Mouse (Mus musculus) frontal cortex, postnatal 25 days (tissue): ENCODE results near the gene Slc4a8.
"Not testable (repeated sequence)": the region's sequence is repeated elsewhere in the genome, so short reads cannot be mapped to it uniquely, and the experiment has no call there.

Experiments
- DNase-seq, 2 experiments: peaks; one replicate each; pipeline ENCODE4 v3.0.0; 2022; ENCODE audit warnings: low spot score in 2 of 2

Gene Slc4a8

DNA sequence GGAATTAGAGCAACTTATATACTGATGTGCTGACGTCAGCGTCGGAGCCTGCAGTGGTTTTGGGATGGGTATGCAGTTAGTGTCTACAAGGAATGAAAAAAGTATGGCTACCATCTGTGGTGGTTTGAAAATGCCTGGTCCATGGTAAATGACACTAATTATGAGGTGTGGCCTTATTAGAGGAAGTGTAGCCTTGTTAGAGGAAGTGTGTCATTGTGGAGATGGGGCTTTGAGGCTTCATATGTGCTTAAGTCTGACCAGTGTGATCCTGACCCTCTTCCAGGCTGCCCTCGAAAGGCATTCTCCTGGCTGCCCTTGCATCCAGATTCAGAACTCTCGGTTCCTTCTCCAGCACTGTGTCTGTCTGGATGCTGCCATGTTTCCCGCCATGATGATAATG lies 18.3 kb upstream of the Slc4a8 start:
- no peak for DNase-seq

- DNase-seq = no peak
Observed at GRCm38 (mm10) chr15:100746478-100747120, 14.9 kb upstream of the Slc4a8 start.

- no peak for DNase-seq
Observed at GRCm38 (mm10) chr15:100747121-100747963, 14.2 kb upstream of the Slc4a8 start.

DNA sequence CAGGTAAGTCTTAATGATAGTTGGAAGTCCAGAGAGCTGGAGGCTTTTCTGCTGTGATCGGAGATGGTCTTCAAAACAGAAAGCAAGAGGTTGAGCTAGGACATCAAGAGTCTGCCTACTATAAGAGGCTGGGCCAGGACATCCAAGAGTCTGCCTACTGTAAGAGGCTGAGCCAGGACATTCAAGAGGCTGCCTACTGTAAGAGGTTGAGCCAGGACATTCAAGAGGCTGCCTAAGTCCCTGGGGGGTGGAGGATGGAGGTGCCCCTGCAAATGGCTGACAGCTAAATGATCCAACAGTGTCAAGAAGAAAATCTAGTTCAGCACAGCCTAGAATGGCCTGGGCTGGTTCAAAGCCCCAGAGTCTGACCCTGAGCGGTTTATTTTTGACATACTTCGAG lies 13.0 kb upstream of the Slc4a8 start:
- no peak for DNase-seq

GRCm38 (mm10) chr15:100749751-100750538 lies 11.6 kb upstream of the Slc4a8 start:
- DNase-seq = no peak

GRCm38 (mm10) chr15:100752439-100752838 lies 9.1 kb upstream of the Slc4a8 start:
- no peak for DNase-seq

GRCm38 (mm10) chr15:100753045-100753444 lies 8.5 kb upstream of the Slc4a8 start:
- DNase-seq = no peak

- DNase-seq = no peak
Observed at GRCm38 (mm10) chr15:100754041-100754440, 7.5 kb upstream of the Slc4a8 start.

- no peak for DNase-seq
Observed at GRCm38 (mm10) chr15:100754805-100755497, 6.6 kb upstream of the Slc4a8 start.

GRCm38 (mm10) chr15:100755498-100755859 lies 6.1 kb upstream of the Slc4a8 start:
- no peak for DNase-seq

- no peak for DNase-seq
Observed at GRCm38 (mm10) chr15:100755881-100756624, 5.5 kb upstream of the Slc4a8 start.

- DNase-seq = peak in 1 of 2 experiments; percentile 54
Observed at GRCm38 (mm10) chr15:100757527-100757978, 4.0 kb upstream of the Slc4a8 start.

DNA sequence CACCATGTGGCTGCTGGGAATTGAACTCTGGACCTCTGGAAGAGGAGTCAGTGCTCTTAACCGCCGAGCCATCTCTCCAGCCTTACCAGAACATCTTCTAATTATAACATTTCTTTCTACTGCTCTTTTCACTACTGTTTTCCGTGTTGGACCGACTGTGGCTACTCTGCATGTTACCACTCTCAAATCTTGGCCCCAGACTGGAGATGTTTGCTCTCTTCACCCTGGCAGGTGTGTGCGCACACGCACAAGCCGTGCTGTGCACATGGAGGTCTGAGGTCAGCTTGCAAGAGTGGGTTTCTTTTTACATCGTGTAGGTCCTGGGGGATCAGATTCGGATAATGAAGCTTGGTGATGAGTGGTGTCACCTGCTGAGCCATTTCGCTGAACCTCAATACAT lies 2.3 kb upstream of the Slc4a8 start:
- DNase-seq = no peak

DNA sequence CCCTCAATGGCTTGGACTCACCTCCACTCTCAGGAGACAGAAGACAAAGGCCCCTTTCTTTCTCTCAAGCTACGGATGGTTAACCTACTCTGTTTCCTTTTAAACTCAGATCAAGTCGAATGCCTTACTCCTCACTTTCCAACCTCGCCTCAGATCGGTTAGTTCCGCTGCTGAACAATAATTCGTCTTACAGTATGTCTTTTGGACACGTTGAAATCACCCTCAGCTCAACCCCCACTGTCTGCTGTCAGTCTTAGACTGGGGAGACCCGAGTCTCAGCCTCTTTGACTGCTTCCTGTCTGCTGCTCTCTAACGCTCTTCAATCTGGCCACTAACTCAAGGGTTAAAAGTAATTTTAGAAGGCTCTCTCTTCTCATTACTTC lies 520 bp upstream of the Slc4a8 start:
- DNase-seq = no peak

DNA sequence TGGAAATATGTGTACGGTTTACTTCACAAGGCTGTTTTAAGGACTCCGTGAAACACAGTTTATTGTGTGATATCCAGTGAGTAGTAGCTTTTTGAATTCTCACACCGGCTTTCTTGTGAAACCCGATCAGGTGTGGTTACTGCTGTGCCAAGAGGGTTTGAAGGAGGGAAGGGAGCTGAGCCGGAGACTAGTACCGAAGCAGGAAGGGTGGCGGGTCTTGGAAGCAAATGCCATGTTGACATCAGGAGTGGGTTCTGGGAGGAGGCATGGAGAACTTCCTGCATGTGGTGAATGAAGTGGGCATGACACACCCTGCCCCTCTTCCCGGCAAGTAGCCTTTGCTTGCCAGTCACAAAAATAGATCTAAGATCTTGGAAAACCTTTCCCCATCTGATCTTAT lies 1.1 kb downstream of the Slc4a8 start:
- no peak for DNase-seq

DNA sequence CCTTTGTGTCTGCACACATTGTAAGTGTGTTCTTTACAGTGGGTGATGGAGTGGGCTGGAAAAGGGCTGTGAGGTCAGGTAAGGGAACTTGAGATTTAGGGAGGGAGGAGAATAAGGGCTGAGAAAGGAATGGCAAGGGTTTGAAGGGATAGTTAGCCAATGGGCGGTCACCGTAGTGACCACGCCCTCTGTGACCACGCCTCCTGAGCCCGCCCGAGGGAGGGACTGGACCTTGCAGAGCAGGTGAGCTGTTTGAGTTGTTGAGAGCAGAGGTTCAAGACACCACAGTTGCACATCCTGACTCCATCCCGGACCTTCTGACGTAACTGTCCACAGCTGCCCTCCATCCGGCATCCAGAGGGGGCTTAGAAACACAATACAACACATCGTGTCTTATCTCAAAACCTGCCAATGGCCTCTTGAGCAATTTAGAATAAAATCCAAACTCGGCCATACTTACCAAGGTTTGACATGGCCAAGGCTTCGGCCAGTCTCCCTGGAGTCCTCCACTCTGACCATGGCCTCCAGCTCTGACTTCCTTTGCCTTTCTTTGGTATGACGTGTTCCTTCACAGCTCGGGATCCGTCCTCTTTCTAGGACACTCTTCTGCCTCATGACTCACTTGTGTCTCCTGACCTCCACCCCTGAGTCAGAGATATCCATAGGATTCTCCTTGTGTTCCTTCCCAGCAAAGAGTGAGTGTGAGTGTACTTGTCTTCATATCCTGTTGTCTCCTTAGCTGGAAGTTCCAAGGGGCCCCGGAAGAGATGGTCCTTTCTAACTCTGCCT lies 2.8 kb downstream of the Slc4a8 start:
- no peak for DNase-seq

GRCm38 (mm10) chr15:100766826-100767225 lies 5.3 kb downstream of the Slc4a8 start:
- no peak for DNase-seq

DNA sequence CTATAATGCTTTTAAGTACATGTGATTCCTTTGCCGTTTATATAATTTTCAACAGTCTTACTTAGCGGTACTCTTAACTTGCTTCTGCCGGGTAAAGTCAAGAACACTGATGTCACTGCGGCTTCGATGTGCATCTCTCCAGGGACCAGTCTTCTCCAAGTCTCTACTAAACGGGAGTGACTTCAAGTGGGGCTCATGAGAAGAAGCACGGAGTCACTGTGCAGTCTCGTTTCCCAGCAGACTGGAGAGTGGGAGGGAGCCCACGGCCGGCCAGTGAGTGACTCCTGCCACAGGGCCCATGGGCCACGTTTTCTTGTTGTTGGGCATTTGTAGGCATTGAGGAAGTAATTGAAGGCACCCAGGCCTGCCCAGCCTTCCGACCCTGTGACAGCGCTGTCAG lies 6.3 kb downstream of the Slc4a8 start:
- no peak for DNase-seq

- DNase-seq = not testable (repeated sequence)
Observed at GRCm38 (mm10) chr15:100769023-100769422, 7.5 kb downstream of the Slc4a8 start.

- no peak for DNase-seq
Observed at GRCm38 (mm10) chr15:100770338-100770737, 8.8 kb downstream of the Slc4a8 start.
